Mouse (Mus musculus) adrenal gland, postnatal 14 days (tissue): Measurements from ENCODE around the gene B830017H08Rik. TPM values are rescaled to one million over a fixed set of nuclear protein-coding genes. Genes with fewer than 3 reads are reported as not detected.
A peak's percentile ranks its signal among the peaks of the same experiment; 100 is the strongest.

Experiments
- DNase-seq: peaks from one replicate; pipeline ENCODE4 v3.0.0; 2021; ENCODE audit warnings: mixed read lengths
- total RNA-seq: library from RNA; stranded (reverse); gene quantifications from 2 replicates; pipeline ENCODE4 v1.2.3, GENCODE M21; 2021

B830017H08Rik gene
- total RNA-seq, 1 experiment from 2014 or later, result not detected

GRCm38 (mm10) chr16:17809711-17810110, 23.2 kb upstream of the B830017H08Rik start:
- peak; percentile 27 for DNase-seq

- DNase-seq, result peak; percentile 35
Observed at GRCm38 (mm10) chr16:17812120-17812519, 20.8 kb upstream of the B830017H08Rik start.

GRCm38 (mm10) chr16:17813173-17813572, 19.7 kb upstream of the B830017H08Rik start:
- no peak for DNase-seq

GRCm38 (mm10) chr16:17815411-17816402, 17.2 kb upstream of the B830017H08Rik start:
- DNase-seq, result peak; percentile 69

- DNase-seq, result no peak
Observed at GRCm38 (mm10) chr16:17816528-17816927, 16.4 kb upstream of the B830017H08Rik start.

GRCm38 (mm10) chr16:17826500-17826899, 6.4 kb upstream of the B830017H08Rik start:
- no peak for DNase-seq

- DNase-seq, result no peak
Observed at GRCm38 (mm10) chr16:17828229-17828628, 4.7 kb upstream of the B830017H08Rik start.

- no peak for DNase-seq
Observed at GRCm38 (mm10) chr16:17828867-17829266, 4.1 kb upstream of the B830017H08Rik start.

- DNase-seq, result no peak
Observed at GRCm38 (mm10) chr16:17830385-17831178, 2.3 kb upstream of the B830017H08Rik start.

- DNase-seq, result no peak
Observed at GRCm38 (mm10) chr16:17831781-17832180, 1.1 kb upstream of the B830017H08Rik start.

GRCm38 (mm10) chr16:17833321-17833680, 380 bp downstream of the B830017H08Rik start:
- DNase-seq, result peak; percentile 35

- peak; percentile 36 for DNase-seq
Observed at GRCm38 (mm10) chr16:17833681-17834399, 919 bp downstream of the B830017H08Rik start.

GRCm38 (mm10) chr16:17834543-17834942, 1.6 kb downstream of the B830017H08Rik start:
- DNase-seq, result no peak

- peak; percentile 10 for DNase-seq
Observed at GRCm38 (mm10) chr16:17835481-17835880, 2.6 kb downstream of the B830017H08Rik start.

- no peak for DNase-seq
Observed at GRCm38 (mm10) chr16:17838051-17838450, 5.1 kb downstream of the B830017H08Rik start, which contains the start of gene Car15. Gene Car15, minus strand, starts transcription at chr16:17838364.

- DNase-seq, result no peak
Observed at GRCm38 (mm10) chr16:17839976-17840375, 7.1 kb downstream of the B830017H08Rik start.

GRCm38 (mm10) chr16:17842437-17842836, 9.5 kb downstream of the B830017H08Rik start:
- no peak for DNase-seq

GRCm38 (mm10) chr16:17843701-17844365, 10.9 kb downstream of the B830017H08Rik start:
- DNase-seq, result no peak

- no peak for DNase-seq
Observed at GRCm38 (mm10) chr16:17848431-17848830, 15.5 kb downstream of the B830017H08Rik start.

GRCm38 (mm10) chr16:17848928-17849327, 16.0 kb downstream of the B830017H08Rik start:
- peak; percentile 57 for DNase-seq

- no peak for DNase-seq
Observed at GRCm38 (mm10) chr16:17849486-17849885, 16.6 kb downstream of the B830017H08Rik start.

- DNase-seq, result no peak
Observed at GRCm38 (mm10) chr16:17851331-17851730, 18.4 kb downstream of the B830017H08Rik start.
